Mouse (Mus musculus): ENCODE results near the gene Cebpg.
A peak's percentile ranks its signal among the peaks of the same experiment; 100 is the strongest.

Gene Cebpg

GRCm38 (mm10) chr7:35025409-35026275, 30.7 kb downstream of the Cebpg start:
- peak; percentile 73 for DNase-seq (ENCODE audit: low read depth)

DNA sequence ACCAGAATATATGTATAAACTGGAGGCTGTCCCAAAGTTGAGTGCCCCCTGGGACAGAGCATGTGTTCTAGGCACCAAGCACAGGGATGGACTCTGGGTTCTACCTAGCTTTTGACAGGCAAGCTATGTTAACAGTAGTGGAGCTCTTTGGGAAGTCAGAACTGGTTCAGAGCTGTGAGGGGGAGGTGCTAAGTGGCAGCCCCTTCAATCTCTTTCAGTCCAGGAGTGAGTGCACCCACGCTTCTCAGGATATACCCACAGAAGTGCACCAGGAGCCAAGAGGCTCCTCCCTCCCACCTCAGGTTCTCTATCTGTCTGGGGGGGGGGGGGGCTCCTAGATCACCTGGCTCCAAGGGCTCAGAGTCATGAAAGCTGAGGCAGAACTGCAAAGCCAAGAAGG, 31.9 kb downstream of the Cebpg start:
- no peak for DNase-seq (ENCODE audit: low read depth)

- no peak for DNase-seq (ENCODE audit: low read depth)
Observed at GRCm38 (mm10) chr7:35023251-35023650, 33.1 kb downstream of the Cebpg start.

DNA sequence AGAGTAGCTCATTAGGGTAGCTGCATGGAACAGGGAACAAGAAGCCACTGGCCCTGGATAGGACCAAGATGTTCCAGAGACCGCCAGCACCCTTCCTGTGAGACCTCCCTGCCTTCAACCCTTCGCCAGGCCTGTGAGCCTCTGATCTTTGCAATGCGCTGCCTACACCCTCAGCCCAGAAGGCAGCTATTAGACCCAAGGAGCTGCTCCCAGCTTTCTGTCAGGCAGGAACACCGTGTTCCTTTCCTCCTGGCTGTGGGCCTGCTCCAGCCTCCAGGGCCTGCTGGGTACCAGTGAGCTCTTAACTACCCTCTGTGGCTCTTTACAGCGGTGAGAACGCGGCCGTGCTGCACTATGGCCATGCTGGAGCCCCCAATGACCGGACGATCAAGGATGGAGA, 35.0 kb downstream of the Cebpg start:
- no peak for DNase-seq (ENCODE audit: low read depth)

DNA sequence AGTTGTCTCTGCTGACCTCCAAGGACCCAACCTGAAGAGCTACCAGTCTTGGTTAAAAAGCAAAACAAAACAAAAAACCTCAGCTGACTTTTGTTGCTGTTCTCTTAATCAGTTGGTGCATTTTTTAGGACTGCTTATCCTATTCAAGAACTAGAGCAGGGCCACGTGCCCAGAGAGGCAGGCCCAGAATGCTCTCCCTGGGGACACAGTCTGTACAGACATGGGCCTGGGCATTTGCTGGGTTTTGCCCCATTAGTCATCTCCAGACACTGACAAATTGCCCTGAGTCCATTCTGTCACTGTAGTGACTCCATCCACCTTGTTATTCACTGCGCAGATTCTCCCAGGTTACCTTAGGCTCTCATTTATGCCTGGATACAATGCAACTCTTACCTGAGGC, 41.1 kb downstream of the Cebpg start:
- DNase-seq (ENCODE audit: low read depth): no peak

- no peak for DNase-seq (ENCODE audit: low read depth)
Observed at GRCm38 (mm10) chr7:35013228-35013627, 43.1 kb downstream of the Cebpg start.

DNA sequence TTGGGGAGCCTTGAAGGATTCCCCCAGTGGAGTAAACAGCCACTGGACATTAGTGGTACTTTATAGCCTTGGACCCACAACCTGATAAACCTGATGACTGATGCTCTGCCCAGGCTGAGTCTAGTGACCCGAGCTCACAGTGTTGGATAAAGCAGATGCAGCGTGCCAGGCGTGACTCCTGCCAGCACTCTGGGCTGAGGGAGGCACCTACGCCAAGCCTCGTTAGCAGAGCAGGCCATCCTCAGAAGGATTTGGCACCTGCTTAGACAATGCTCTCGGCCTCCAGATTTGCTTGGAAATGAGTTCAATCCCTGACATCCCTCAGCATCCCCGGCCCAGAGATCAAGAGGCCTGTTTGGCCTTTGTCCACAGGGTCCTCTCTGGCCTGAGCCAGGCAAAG, 49.7 kb downstream of the Cebpg start:
- no peak for DNase-seq (ENCODE audit: low read depth)

DNA sequence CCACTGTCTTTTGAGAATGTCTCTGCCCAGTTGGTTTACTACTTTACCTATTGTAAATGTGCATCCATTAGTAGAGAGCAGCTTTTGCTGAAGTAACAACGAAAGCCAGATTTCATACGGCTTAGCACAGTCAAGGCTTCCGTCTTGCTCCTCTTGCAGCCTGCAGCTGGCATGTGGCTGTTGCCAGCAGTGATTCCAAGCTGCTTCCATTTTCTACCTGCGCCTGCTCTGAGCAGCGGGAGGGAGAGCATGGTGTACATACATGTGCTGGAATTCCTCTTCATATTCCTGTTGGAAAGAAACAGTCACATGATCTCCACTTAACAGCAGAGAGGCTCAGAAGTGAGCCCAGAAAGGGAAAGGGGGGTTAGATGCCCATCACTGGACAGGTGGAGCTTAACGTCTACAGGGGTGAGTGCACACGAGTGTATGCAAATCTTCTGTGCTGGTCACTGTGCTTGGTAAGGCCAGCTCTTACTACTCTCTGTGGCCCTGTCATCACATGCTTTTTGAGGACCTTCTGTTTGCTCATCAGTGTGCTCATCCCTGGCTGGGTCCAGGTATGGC, 53.1 kb downstream of the Cebpg start:
- DNase-seq (ENCODE audit: low read depth): no peak

DNA sequence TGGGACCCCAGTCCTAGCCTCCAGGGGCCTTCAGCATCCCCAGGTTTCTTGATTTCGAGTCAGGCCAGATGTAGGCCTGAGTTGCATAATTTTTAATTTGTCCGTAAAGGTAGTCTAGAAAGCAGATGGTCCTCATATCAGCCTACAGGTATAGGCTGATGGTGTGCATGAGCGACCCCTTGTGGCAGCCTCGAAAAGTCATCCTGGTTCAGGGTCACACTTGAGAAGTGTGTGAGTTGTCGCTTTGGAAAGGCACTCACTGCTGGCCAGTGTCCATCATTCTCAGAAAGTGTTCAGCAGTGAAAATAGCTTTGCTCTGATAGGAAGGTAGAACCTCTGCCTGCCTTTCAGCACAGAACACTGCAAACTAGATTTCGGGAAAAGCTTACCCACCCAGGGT, 55.5 kb downstream of the Cebpg start:
- peak; percentile 59 for DNase-seq (ENCODE audit: low read depth)

Measured in naive thymus-derived CD4-positive, alpha-beta T cell, adult 2 months (primary cell).